Mouse (Mus musculus): Measurements from ENCODE around the gene Prdm9. TPM values are rescaled to one million over a fixed set of nuclear protein-coding genes. Genes with fewer than 3 reads are reported as not detected.
"Not testable (repeated sequence)": the region's sequence is repeated elsewhere in the genome, so short reads cannot be mapped to it uniquely, and the experiment has no call there.

The Prdm9 gene
- polyA plus RNA-seq, 1 experiment from 2014 or later: 2.1 TPM

- Histone ChIP-seq H3K36me3 (ENCODE audit: control insufficient read depth, insufficient read depth, low read length) (no peaks in the 10 kb centered on the region), H3K27ac (ENCODE audit: low read length) (no peak overlapping the region), H3K9ac (ENCODE audit: low read depth, low read length) (0 out of 2 replicates have a peak overlapping the region, but pooled peaks have one; percentile 34), H3K4me1 (ENCODE audit: control insufficient read depth, insufficient read depth, low read length) (peaks cover 2% of the 10 kb centered on the region; the same call in 1 of the 2 replicates), H3K9me3 (replicated peaks; ENCODE audit: control insufficient read depth, low read length, poor library complexity, severe bottlenecking) (no peaks in the 10 kb centered on the region), H3K4me2 (ENCODE audit: low read length) (peak overlapping the region; percentile 62), H3K27me3 (ENCODE audit: control insufficient read depth, insufficient read depth, low read depth, low read length) (peaks cover 2% of the 10 kb centered on the region; the same call in 1 of the 2 replicates), H3K4me3 (ENCODE audit: low read depth, low read length) (peak overlapping the region; percentile 38)
- ATAC-seq: peak; percentile 70; the same call in 1 of the 2 replicates
- under 1% methylated on average over 31 of the region's 32 CpGs for WGBS
These were observed 13.1 kb upstream of the Prdm9 start for GRCm38 (mm10) chr17:15577291-15577694.

GRCm38 (mm10) chr17:15575056-15575455 is 10.9 kb upstream of the Prdm9 start:
- peaks cover 2% of the 10 kb centered on the region; the same call in 1 of the 2 replicates for H3K27me3 ChIP-seq (ENCODE audit: control insufficient read depth, insufficient read depth, low read depth, low read length)
- H3K27ac ChIP-seq (ENCODE audit: low read length): no peak overlapping the region
- peaks cover 2% of the 10 kb centered on the region; the same call in 1 of the 2 replicates for H3K4me1 ChIP-seq (ENCODE audit: control insufficient read depth, insufficient read depth, low read length)
- no peak overlapping the region for H3K9ac ChIP-seq (ENCODE audit: low read depth, low read length)
- H3K4me3 ChIP-seq (ENCODE audit: low read depth, low read length): no peak overlapping the region
- no peak overlapping the region for H3K4me2 ChIP-seq (ENCODE audit: low read length)
- no peak for ATAC-seq
- no peaks in the 10 kb centered on the region for H3K9me3 ChIP-seq (replicated peaks; ENCODE audit: control insufficient read depth, low read length, poor library complexity, severe bottlenecking)
- H3K36me3 ChIP-seq (ENCODE audit: control insufficient read depth, insufficient read depth, low read length): no peaks in the 10 kb centered on the region
- WGBS: 68% methylated on average over 1 of the region's 1 CpGs

- Histone ChIP-seq H3K27me3 (ENCODE audit: control insufficient read depth, insufficient read depth, low read depth, low read length) (0 out of 2 replicates have a peak, but pooled peaks cover 2% of the 10 kb centered on the region), H3K4me2 (ENCODE audit: low read length) (no peak overlapping the region), H3K4me1 (ENCODE audit: control insufficient read depth, insufficient read depth, low read length) (no peaks in the 10 kb centered on the region; the same call in 1 of the 2 replicates), H3K9ac (ENCODE audit: low read depth, low read length) (no peak overlapping the region), H3K36me3 (ENCODE audit: control insufficient read depth, insufficient read depth, low read length) (no peaks in the 10 kb centered on the region), H3K4me3 (ENCODE audit: low read depth, low read length) (no peak overlapping the region), H3K9me3 (replicated peaks; ENCODE audit: control insufficient read depth, low read length, poor library complexity, severe bottlenecking) (no peaks in the 10 kb centered on the region), H3K27ac (ENCODE audit: low read length) (no peak overlapping the region)
- 69% methylated on average over 5 of the region's 5 CpGs for WGBS
- no peak for ATAC-seq
These were observed 2.8 kb upstream of the Prdm9 start for GRCm38 (mm10) chr17:15566908-15567307.

- Histone ChIP-seq H3K4me2 (ENCODE audit: low read length) (peak overlapping the region; percentile 64), H3K36me3 (ENCODE audit: control insufficient read depth, insufficient read depth, low read length) (no peaks in the 10 kb centered on the region), H3K4me3 (ENCODE audit: low read depth, low read length) (peak overlapping the region; percentile 79), H3K27ac (ENCODE audit: low read length) (peak overlapping the region; percentile 97; the same call in 1 of the 2 replicates), H3K9me3 (replicated peaks; ENCODE audit: control insufficient read depth, low read length, poor library complexity, severe bottlenecking) (no peaks in the 10 kb centered on the region), H3K27me3 (ENCODE audit: control insufficient read depth, insufficient read depth, low read depth, low read length) (0 out of 2 replicates have a peak, but pooled peaks cover 2% of the 10 kb centered on the region), H3K4me1 (ENCODE audit: control insufficient read depth, insufficient read depth, low read length) (no peaks in the 10 kb centered on the region; the same call in 1 of the 2 replicates), H3K9ac (ENCODE audit: low read depth, low read length) (peak overlapping the region; percentile 87)
- WGBS: 45% methylated on average over 12 of the region's 12 CpGs
- peak; percentile 29; the same call in 1 of the 2 replicates for ATAC-seq
These were observed 760 bp upstream of the Prdm9 start for GRCm38 (mm10) chr17:15564928-15565300.

GRCm38 (mm10) chr17:15559946-15560345 is 4.2 kb downstream of the Prdm9 start:
- no peak for ATAC-seq
- 86% methylated on average over 2 of the region's 2 CpGs for WGBS

GRCm38 (mm10) chr17:15549713-15550112 is 14.4 kb downstream of the Prdm9 start:
- 23% methylated on average over 1 of the region's 1 CpGs for WGBS
- Histone ChIP-seq H3K9me3 (replicated peaks; ENCODE audit: control insufficient read depth, low read length, poor library complexity, severe bottlenecking) (0 out of 2 replicates have a peak, but pooled peaks cover 4% of the 10 kb centered on the region), H3K36me3 (ENCODE audit: control insufficient read depth, insufficient read depth, low read length) (no peaks in the 10 kb centered on the region), H3K4me2 (ENCODE audit: low read length) (no peak overlapping the region), H3K4me3 (ENCODE audit: low read depth, low read length) (no peak overlapping the region), H3K4me1 (ENCODE audit: control insufficient read depth, insufficient read depth, low read length) (no peaks in the 10 kb centered on the region), H3K27ac (ENCODE audit: low read length) (no peak overlapping the region), H3K9ac (ENCODE audit: low read depth, low read length) (no peak overlapping the region), H3K27me3 (ENCODE audit: control insufficient read depth, insufficient read depth, low read depth, low read length) (no peaks in the 10 kb centered on the region)
- ATAC-seq: no peak

More at GRCm38 (mm10) chr17:15559946-15560345, 4.2 kb downstream of the Prdm9 start:
- Histone ChIP-seq H3K4me1 (ENCODE audit: control insufficient read depth, insufficient read depth, low read length) (no peaks in the 10 kb centered on the region; the same call in 1 of the 2 replicates), H3K4me3 (ENCODE audit: low read depth, low read length) (no peak overlapping the region), H3K9me3 (replicated peaks; ENCODE audit: control insufficient read depth, low read length, poor library complexity, severe bottlenecking) (no peaks in the 10 kb centered on the region), H3K27ac (ENCODE audit: low read length) (no peak overlapping the region), H3K4me2 (ENCODE audit: low read length) (no peak overlapping the region), H3K27me3 (ENCODE audit: control insufficient read depth, insufficient read depth, low read depth, low read length) (0 out of 2 replicates have a peak, but pooled peaks cover 2% of the 10 kb centered on the region), H3K9ac (ENCODE audit: low read depth, low read length) (no peak overlapping the region), H3K36me3 (ENCODE audit: control insufficient read depth, insufficient read depth, low read length) (no peaks in the 10 kb centered on the region)

- H3K27ac ChIP-seq (ENCODE audit: low read length): no peak overlapping the region
- WGBS: 75% methylated on average over 4 of the region's 4 CpGs
These were observed 17.7 kb downstream of the Prdm9 start for GRCm38 (mm10) chr17:15546440-15546839.

GRCm38 (mm10) chr17:15543868-15544267 is 20.3 kb downstream of the Prdm9 start:
- 79% methylated on average over 4 of the region's 4 CpGs for WGBS
- H3K36me3 ChIP-seq (ENCODE audit: control insufficient read depth, insufficient read depth, low read length); H3K27me3 ChIP-seq (ENCODE audit: control insufficient read depth, insufficient read depth, low read depth, low read length); H3K9me3 ChIP-seq (replicated peaks; ENCODE audit: control insufficient read depth, low read length, poor library complexity, severe bottlenecking); H3K27ac ChIP-seq (ENCODE audit: low read length); ATAC-seq; H3K9ac ChIP-seq (ENCODE audit: low read depth, low read length); H3K4me3 ChIP-seq (ENCODE audit: low read depth, low read length); H3K4me2 ChIP-seq (ENCODE audit: low read length); H3K4me1 ChIP-seq (ENCODE audit: control insufficient read depth, insufficient read depth, low read length): not testable (repeated sequence)

More at GRCm38 (mm10) chr17:15546440-15546839, 17.7 kb downstream of the Prdm9 start:
- Histone ChIP-seq H3K36me3 (ENCODE audit: control insufficient read depth, insufficient read depth, low read length) (no peaks in the 10 kb centered on the region), H3K4me3 (ENCODE audit: low read depth, low read length) (no peak overlapping the region), H3K4me1 (ENCODE audit: control insufficient read depth, insufficient read depth, low read length) (no peaks in the 10 kb centered on the region), H3K9me3 (replicated peaks; ENCODE audit: control insufficient read depth, low read length, poor library complexity, severe bottlenecking) (peaks cover 6% of the 10 kb centered on the region; the same call in 1 of the 2 replicates), H3K27me3 (ENCODE audit: control insufficient read depth, insufficient read depth, low read depth, low read length) (no peaks in the 10 kb centered on the region), H3K4me2 (ENCODE audit: low read length) (no peak overlapping the region), H3K9ac (ENCODE audit: low read depth, low read length) (no peak overlapping the region)
- no peak for ATAC-seq

- H3K4me1 ChIP-seq (ENCODE audit: control insufficient read depth, insufficient read depth, low read length): no peaks in the 10 kb centered on the region; the same call in 1 of the 2 replicates
- peaks cover 4% of the 10 kb centered on the region; the same call in 1 of the 2 replicates for H3K27me3 ChIP-seq (ENCODE audit: control insufficient read depth, insufficient read depth, low read depth, low read length)
- WGBS: 80% methylated on average over 4 of the region's 4 CpGs
- ATAC-seq: no peak
- H3K4me2 ChIP-seq (ENCODE audit: low read length): no peak overlapping the region
- H3K27ac ChIP-seq (ENCODE audit: low read length): no peak overlapping the region
- H3K36me3 ChIP-seq (ENCODE audit: control insufficient read depth, insufficient read depth, low read length): no peaks in the 10 kb centered on the region
- peaks cover 6% of the 10 kb centered on the region; the same call in 1 of the 2 replicates for H3K9me3 ChIP-seq (replicated peaks; ENCODE audit: control insufficient read depth, low read length, poor library complexity, severe bottlenecking)
- H3K9ac ChIP-seq (ENCODE audit: low read depth, low read length): no peak overlapping the region
- no peak overlapping the region for H3K4me3 ChIP-seq (ENCODE audit: low read depth, low read length)
These were observed 23.8 kb downstream of the Prdm9 start for GRCm38 (mm10) chr17:15540309-15540708.
